Mouse (Mus musculus): ENCODE measurements at regions not wholly inside any gene's neighbourhood (a gene's known extent, or its start where the extent isn't known, plus 50 kb on each side); places are given as distances from the start of the nearest gene placed in this dataset.

GRCm38 (mm10) chr4:87467018-87467417 is 236.7 kb upstream of the Slc24a2 start:
- TF ChIP-seq CTCF (IDR thresholded peaks at IDR 0.05; ENCODE audit: insufficient read depth, low read length) (no peak), POLR2A (IDR thresholded peaks at IDR 0.05; ENCODE audit: borderline replicate concordance, extremely low read depth, low read depth, low read length) (no peak)

Measured in lung, adult 2 months (tissue).